Mouse (Mus musculus) left cerebral cortex, adult 8-10 months (tissue): Measurements from ENCODE around the gene Hinfp. TPM values are rescaled to one million over a fixed set of nuclear protein-coding genes. Genes with fewer than 3 reads are reported as not detected.
A peak's percentile ranks its signal among the peaks of the same experiment; 100 is the strongest.
"Not testable (repeated sequence)": the region's sequence is repeated elsewhere in the genome, so short reads cannot be mapped to it uniquely, and the experiment has no call there.

Source experiments
- DNase-seq, 2 experiments: peaks; one replicate each; pipeline ENCODE4 v3.0.0; 2022; ENCODE audit warnings: low spot score in 2 of 2
- total RNA-seq, 4 experiments: library from RNA; stranded (reverse); gene quantifications; 2 replicates each; pipeline ENCODE4 v1.2.4; 2022

Gene Hinfp
- total RNA-seq, 4 experiments from 2014 or later, result 30.2 to 34.9 (median 33.3) TPM

GRCm38 (mm10) chr9:44332918-44333638 is 27.6 kb upstream of the Hinfp start:
- DNase-seq, result no peak

GRCm38 (mm10) chr9:44330736-44331135 is 25.3 kb upstream of the Hinfp start:
- DNase-seq, result no peak

GRCm38 (mm10) chr9:44327926-44328325 is 22.5 kb upstream of the Hinfp start:
- DNase-seq, result no peak

- no peak for DNase-seq
Measured at GRCm38 (mm10) chr9:44327064-44327711, 21.7 kb upstream of the Hinfp start.

GRCm38 (mm10) chr9:44326371-44327063 is 21.0 kb upstream of the Hinfp start:
- DNase-seq, result peak; percentile 78 to 82

- DNase-seq, result no peak
Measured at GRCm38 (mm10) chr9:44325768-44326370, 20.4 kb upstream of the Hinfp start, which contains the start of gene Dpagt1. TSS of gene Dpagt1 (plus strand) at chr9:44326019.

- not testable (repeated sequence) for DNase-seq
Measured at GRCm38 (mm10) chr9:44325032-44325767, 19.7 kb upstream of the Hinfp start.

- no peak for DNase-seq
Measured at GRCm38 (mm10) chr9:44324147-44324546, 18.7 kb upstream of the Hinfp start.

GRCm38 (mm10) chr9:44323656-44324055 is 18.2 kb upstream of the Hinfp start:
- DNase-seq, result not testable (repeated sequence)

- peak in 1 of 2 experiments; percentile 55 for DNase-seq
Measured at GRCm38 (mm10) chr9:44320799-44321133, 15.3 kb upstream of the Hinfp start.

- DNase-seq, result peak; percentile 68 to 95
Measured at GRCm38 (mm10) chr9:44319887-44320798, 14.7 kb upstream of the Hinfp start, which contains the start of gene C2cd2l. TSS of gene C2cd2l (minus strand) at chr9:44320285.

- no peak for DNase-seq
Measured at GRCm38 (mm10) chr9:44319105-44319886, 13.8 kb upstream of the Hinfp start.

GRCm38 (mm10) chr9:44318826-44319095 is 13.3 kb upstream of the Hinfp start:
- DNase-seq, result no peak

GRCm38 (mm10) chr9:44318076-44318825 is 12.8 kb upstream of the Hinfp start:
- no peak for DNase-seq

- no peak for DNase-seq
Measured at GRCm38 (mm10) chr9:44317452-44317851, 12.0 kb upstream of the Hinfp start.

GRCm38 (mm10) chr9:44314910-44315309 is 9.4 kb upstream of the Hinfp start:
- no peak for DNase-seq

- no peak for DNase-seq
Measured at GRCm38 (mm10) chr9:44314257-44314547, 8.7 kb upstream of the Hinfp start.

GRCm38 (mm10) chr9:44313476-44314256 is 8.2 kb upstream of the Hinfp start:
- DNase-seq, result peak; percentile 58 to 84
